Mouse (Mus musculus) brain, embryonic 14.5 days (tissue): ENCODE measurements around the gene Actl11.

Source experiments
- CTCF ChIP-seq: fragments of 200-500 bp; IDR thresholded peaks from 2 replicates; pipeline ENCODE4 v1.5.1; 2012; ENCODE audit warnings: inconsistent platforms, mild to moderate bottlenecking, moderate library complexity, borderline replicate concordance; ENCODE audit not compliant: insufficient read depth, insufficient read length; ENCODE audit errors: extremely low read depth
- POLR2A ChIP-seq: fragments of 200-500 bp; IDR thresholded peaks from 2 replicates; pipeline ENCODE4 v1.6.1; 2012; ENCODE audit warnings: mild to moderate bottlenecking, inconsistent platforms, borderline replicate concordance; ENCODE audit not compliant: poor library complexity, insufficient read depth, insufficient read length, severe bottlenecking; ENCODE audit errors: extremely low read depth

- TF ChIP-seq CTCF (no peak), POLR2A (no peak)
Observed at GRCm38 (mm10) chr9:107935790-107936214, 7.5 kb downstream of the Actl11 start.
